Mouse (Mus musculus) layer of hippocampus, postnatal 14 days (tissue): Measurements from ENCODE around the gene Samhd1. TPM values are rescaled to one million over a fixed set of nuclear protein-coding genes. Genes with fewer than 3 reads are reported as not detected.

Experiments used
- DNase-seq, 2 experiments: peaks; one replicate each; pipeline ENCODE4 v3.0.0; 2021 to 2022; ENCODE audit warnings: low spot score in 2 of 2, mixed read lengths in 1 of 2
- total RNA-seq, 2 experiments: library from RNA; stranded (reverse); gene quantifications; 2 replicates each; pipeline ENCODE4 v1.2.3; 2021

Samhd1 gene
- total RNA-seq, 2 experiments from 2014 or later, result 14.3 to 14.5 TPM

DNA sequence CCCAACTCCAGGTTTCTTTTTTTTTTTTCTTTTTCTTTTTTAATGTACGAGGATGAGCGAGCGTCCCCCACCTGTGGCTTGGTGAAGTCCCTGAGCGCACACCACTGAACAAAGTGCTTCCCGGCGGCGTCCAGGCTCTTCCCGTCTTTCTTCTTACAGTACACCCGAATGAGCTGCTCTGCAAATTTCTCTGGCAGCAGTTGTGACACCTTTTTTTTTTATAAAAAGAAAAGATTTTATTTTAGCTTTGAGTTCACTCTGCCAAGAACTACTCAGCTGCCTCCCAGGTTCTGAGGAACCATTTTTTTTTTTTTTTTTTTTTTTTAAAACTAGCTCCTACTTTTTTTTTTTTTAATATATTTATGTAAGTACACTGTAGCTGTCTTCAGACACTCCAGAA lies 33.4 kb downstream of the Samhd1 start:
- no peak for DNase-seq

DNA sequence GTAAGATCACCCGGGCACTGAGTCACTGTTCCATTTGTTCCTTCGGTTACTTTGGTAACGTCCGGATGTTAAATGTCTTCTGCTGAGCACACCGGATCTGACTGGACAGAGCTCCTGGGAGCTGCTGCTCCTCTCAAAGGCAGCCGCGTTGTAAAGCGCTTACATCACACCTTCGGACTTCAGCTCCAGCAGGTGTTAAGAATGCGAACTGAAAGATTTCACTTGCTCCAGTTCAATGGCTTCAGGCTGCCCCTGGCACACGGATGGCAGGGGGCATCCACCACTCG lies 34.8 kb downstream of the Samhd1 start:
- DNase-seq, result no peak

DNA sequence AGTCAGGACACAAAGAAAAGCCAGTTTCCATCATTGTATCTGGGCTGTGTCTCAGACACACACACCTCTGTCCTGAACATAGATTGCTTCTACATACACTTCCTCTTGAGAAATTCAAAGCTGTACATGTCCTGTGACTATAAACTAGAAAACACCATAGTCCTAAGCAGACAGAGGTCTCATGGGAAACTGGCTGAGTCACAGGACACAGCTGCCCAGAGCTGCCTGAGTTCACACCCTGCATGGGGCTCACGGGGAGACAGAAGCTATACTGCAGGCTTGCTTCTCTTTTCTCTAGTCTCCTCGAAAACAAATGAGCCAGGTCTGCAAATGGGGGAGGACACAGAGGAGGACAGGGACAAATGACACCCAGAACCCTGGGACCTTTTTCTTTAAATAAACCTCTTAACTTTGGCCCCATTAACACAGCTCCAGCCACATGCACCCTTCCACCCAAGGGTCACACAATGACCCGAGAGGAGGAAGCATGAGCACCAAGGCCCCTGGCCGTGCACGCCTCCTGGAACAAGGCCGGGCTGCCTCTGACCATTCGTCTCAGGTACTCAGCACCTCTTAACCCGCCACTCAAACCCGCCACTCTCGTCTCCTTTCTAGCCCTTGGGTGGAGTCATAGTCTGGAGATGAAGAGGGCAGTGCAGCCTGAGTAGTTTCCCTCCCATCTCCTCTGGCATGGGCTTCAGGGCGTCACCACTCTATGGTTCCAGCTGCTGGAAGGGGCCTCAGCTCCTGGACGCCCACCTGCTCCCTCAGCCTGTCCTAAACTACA lies 35.3 kb downstream of the Samhd1 start:
- no peak for DNase-seq

DNA sequence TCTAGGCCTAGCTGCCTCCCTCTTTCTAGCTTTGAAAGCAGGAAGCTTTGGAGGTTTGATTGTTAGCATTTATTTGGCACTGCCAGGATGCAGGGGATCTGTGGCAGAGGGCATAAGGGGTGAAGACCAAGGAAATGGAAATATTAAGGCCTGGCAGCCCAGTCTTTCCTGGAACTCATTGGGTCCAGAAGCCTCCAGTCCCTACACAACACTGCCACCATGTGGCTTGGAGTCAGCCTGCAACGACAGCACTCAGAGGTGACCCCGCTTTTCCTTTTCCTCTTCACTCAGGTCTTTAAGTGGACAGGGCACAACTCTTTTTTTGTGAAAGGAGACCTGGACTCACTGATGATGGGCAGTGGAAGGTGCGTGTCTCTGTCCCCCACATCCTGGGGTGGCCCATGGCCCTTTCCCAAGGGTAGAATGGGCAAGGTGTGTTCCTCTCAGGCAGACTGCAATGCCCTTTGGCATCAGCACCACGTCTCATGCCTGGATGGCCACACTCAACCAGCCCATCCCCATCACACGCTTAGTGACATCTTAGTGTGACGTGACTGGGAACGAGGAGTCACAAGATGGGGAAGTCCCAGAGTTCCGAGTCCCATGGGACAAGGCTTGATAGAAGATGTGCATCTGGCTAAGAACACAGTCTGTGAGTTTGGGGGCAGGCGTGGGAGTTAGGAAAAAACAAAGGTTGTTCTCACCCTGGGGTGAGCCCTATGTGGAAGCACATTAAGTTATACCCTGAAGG lies 39.9 kb downstream of the Samhd1 start:
- DNase-seq, result peak; percentile 70 to 77

DNA sequence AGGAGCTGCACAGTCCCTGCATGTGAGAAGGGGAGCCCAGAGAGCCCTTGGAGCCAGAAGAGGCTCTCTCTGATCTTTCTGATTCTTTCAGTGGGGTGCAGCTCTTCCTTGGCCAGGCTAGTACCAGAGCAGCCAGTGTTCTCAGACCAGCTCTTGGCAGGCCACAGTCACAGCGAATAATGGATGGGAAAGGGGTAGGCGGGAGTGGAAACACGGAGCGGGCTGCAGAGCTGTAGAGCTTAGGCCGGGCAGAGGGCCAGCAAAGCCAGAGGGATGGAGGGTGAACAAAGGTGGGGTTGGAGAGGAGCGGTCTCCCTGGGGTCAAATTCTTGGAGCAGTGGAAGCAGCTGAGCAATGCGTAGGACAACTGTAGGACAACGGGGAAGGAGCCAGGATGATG lies 43.0 kb downstream of the Samhd1 start:
- peak in 1 of 2 experiments; percentile 60 for DNase-seq

DNA sequence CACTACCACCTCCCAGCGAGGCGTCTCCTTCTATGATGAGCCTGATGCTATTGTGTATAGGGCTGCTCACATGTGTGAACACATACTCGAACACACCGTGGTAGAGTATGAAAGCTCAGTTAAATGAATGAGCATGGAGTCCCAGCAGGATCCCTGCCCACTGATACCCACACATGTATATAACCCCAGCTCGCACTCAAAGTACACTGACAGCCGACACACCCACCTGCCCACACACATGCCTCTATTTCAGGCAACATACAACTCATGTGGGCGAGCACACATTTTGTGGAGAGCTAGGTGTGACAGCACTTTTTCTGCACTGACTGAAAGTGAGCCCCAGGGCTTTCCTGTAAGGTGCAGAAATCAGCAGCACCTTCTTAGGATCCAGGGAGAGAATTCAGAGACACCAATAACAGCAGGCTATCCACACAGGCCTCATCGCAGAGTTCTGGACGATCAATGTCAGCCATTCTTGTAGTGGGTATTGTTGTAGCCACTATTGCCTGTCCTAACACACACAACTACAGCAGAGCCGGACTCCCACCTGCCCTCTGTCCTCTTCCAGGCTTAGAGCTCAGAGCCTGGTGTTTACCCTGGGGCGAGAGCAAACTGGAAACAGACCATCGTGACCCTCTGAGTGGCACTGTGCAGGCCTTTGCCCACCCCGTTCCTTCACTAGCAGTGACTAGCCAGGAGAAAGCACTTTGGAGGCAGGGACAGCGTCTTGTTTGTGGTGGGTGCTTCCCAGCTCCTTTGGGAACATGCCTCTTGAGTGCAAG lies 47.3 kb downstream of the Samhd1 start:
- no peak for DNase-seq

DNA sequence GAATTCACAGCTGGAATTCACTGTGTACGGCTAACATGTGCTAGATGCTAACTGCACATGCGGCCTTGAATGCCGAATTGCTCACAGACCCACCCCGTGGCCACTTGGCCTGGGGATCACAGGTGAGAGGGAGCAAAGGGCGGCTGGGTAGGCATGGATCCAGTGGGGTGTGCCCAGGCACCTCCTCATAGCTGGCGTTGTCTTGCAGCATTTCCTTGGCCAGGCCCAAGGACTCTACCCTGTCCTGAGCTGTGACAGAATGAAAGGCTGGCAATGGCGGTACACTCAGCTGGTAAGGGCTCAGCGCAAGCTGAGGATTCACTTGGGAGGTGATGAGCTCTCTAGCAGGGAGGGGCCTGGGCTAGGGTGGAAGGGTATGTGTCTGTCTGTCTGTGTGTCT lies 48.3 kb downstream of the Samhd1 start, which contains the start of gene Tldc2:
Gene Tldc2, plus strand, starts transcription at position 260 of the 400 bp plus-strand sequence.
- DNase-seq, result no peak

DNA sequence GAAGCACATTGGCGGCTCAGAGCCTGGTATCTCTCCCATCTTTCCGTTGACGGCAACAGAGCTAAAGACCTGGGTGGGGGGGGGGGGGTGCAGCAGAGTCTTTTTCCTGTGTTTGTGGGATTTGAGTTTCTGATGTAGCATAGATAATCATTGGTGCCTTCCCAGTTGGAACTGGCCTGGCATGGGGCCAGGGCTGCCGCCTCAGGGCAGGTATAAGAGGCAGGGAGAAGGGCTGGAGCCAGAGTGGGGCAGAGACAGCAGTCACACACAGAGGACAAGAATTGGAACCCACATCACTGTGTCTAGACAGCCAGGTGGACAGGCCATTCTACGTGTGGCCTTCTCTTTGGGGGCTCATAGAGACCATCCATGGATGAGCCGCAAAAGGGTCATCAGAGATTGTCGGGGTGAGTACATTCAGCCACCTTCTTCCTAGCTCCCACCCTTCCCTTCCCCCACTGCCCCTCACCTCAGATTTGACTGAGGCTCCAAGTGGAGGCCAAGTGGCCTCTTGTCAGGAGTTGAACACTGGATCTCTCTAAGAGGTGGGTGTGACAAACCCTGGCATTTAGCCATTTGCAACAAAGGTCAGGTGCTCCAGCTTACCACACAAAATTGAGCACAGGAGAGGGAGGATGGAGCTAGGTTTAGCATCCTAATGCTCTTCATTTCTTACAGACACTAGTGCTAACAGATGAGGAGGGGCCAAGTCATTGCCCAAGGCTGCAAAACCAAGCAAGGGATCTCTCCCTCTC lies 50.1 kb downstream of the Samhd1 start:
- no peak for DNase-seq

DNA sequence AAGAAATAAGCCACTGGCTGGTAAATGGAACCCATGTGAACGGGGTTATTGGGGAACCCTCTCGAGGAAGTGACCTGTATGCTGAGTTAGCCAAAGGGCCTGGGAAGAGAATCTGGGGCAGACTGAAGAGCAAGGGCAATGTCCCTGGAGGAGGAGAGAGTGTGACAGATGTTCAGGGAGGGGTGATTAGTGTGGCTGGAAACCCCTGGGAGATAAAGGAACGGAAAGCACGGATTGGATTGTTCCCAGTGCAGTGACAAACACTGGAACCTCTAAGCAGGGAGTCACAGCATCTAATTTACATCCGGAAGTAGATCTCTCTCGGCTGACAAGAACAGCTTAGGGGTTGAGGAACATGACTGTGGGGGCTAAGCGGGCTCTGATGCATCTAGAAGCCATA lies 53.1 kb downstream of the Samhd1 start:
- no peak for DNase-seq

DNA sequence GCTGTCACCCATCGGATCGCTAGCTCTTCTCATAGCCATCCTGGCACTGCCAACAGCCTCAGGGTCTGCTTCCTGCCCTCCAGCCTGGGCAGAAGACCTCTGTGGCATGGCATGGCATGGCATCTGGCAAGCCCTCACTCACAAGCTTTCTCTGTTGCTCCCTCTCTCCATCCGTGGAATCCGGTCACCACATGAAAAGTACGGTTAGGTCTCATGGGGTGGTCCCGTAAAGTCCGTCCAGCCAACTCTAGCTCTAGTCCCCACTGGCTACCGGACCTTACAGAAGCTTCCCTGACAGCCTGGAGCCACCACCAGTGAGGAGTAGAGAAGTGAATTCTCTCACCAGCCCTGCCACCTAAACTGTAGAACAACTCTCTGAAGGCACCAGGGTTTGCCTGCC lies 53.7 kb downstream of the Samhd1 start:
- no peak for DNase-seq

DNA sequence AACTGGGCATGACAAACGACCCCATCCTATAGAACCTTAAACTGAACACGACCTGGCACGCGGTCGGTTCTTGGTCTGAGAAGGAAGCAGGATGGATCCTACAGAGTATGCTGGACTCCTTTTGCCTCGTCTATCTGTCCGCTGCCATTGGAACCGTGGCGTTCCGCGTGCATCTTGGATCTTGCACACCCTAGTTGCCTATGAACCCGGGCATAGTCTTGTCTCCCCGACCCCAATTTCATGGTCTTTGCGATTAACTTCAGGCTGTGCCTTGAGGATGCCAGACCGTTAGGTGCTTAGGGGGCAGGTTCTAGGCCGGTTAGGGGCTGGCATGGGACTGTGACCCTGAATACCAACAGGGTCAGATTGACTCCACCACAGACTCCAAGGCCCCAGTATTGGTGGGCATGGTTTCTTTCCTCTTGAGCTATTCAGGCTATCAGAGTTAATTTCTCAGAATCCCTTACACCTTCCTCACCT lies 55.3 kb downstream of the Samhd1 start:
- DNase-seq, result no peak

DNA sequence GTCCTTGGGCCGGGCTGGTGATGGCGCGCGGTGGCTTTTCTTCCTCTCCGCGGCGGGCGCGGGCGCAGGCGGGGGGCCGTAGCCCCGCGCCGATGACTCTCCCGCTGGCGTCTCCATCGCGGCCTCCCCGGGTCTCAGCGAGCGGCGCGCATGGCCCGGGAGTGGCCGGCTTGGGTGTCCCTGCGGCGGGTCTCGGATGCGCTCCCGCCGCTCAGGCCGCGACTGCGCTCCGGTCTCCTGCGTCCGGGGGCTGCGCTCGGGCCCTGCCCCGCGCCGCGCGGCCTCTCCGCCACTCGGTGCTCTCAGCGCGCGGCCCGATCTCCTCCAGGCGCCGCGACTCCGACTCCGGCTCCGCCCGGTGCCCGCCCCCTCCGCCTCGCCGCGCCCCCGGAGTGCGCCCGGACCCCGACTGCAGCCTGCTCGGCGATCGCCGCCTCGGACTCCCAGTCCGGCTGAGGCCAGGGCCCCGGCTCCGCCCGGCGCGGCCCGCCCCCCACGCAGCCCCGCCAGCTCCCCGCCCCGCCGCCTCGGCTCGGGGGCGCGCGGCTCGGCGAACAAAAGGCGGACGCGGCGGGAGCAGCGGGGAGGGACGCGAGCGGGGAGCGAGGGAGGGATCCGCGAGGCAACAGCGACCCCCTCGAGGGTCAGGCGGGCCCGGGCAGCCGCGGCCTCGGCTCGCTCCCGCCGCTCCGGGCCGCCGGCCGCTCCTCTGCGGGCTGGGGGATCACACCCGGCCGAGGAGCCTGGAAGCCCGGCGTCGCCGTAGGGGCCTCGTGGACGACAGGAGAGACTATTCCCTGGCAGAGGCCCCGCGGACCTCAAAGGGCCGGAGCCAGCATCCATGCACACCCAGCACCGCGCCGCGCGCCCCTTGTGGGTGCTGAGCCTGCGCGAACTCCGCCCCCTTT lies 56.0 kb downstream of the Samhd1 start, which contains the start of gene Soga1:
Gene Soga1, minus strand, starts transcription at position 462 of the 908 bp plus-strand sequence.
- peak; percentile 85 to 88 for DNase-seq

DNA sequence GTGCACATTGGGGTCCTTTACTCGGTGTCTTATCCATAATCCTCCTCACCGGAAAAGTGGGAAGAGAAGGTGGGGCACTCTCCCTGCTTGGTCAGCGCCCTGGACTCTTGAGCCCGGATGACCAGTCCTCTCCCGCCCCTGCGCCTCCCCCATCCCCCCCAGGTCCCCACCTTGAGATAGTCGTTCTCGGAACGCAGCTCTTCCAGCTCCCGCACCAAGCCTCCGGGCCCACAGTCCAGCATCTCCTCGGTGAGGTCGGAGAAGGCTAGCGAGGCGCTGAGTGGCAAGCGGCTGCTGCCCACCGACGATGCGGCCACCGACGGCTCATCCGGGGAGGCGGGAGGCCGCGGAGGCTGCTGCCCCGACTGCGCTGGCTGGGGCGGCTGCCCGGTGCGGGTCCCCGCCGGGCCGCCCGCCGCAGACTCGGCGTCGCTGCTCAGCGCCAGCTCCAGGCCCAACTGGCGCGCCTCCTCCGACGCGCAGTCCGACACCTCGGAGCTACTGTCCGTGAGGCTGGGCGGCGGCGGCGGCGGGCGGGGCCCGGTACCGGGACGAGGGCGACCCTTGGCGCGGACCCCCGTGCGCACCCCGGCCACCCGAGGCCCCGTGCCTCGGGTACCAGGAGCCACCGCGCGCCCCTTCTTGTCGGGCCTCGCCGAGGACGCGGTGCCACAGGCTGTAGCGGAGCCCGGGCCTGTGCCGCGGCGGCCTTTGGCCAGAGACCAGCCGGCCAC lies 56.8 kb downstream of the Samhd1 start:
- DNase-seq, result peak in 1 of 2 experiments; percentile 56

DNA sequence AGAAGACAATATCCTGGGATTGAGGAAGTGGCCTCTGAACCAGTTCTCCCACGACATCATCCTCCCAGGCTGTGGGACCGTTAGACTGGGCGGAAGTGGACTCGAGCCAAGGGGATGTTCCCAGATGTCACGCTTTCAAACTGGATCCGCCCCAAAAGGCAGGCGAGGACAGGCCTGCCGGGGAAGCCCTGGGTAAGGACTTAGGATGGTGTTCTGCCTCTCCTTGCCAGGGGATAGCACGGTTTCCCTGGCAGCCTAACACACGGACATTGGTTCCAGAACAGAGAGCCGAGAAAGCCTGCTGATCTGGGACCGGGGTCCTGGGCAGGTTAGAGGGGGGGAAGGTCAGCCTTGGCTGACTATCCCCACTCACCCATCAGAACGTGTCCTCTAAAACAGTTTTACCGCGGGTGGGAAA lies 57.4 kb downstream of the Samhd1 start:
- DNase-seq, result peak; percentile 68 to 80

DNA sequence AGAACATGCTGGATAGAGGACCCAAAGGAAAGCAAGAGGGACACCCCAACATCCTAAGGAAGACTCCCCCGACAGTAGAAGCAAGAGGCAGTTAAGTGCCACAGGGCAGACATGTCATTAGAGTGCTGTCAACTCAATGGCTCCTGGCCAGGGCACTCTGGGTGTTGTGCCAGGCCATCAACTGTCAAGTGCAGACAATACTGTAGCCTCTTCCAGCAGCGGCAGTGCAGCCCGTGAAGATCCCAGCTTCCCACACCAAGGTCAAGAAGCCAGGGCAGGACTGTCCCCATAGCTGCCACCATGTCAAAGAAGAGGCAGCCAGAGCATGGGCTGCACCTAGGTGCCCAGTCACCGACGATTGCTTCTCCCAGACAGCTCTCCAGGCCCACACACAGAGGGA lies 57.9 kb downstream of the Samhd1 start:
- DNase-seq, result no peak

DNA sequence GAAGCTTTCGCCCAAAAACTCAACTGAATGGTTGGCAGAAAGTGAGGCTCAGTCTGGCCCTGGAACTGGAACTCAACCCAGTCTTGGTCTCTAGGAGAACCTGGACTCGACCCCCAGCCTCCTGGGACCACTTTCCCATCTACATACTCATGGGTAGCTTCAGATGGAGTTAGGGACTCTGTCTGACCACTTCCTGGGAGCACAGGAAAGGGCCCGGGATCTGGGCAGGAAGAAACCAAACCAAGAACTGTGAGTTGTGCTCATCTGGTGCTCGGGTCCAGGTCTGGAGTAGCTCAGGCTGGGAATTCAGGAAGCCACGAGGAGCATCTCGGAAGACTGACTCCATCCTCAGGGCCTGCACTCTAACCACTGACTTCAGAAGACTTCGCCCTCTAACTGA lies 58.5 kb downstream of the Samhd1 start:
- DNase-seq, result no peak

DNA sequence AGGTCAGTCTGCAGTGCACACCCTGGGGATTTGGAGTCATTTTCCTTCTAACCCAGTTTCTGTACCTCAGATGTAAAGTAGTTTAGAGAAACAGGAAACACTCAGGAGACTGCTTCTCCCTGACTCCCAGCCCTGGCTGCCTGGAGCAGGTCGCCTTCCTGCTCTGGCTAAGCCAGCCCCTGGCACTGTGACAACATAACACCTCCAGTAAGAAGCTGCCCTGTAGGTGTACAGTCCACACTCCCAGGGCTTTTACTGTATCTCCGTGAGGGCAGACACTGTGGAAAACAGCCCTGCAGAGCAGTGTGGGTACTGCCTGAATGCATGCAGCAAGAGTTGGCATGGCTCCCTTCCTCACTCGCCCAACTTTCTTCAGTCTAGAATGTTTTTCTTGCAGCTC lies 59.4 kb downstream of the Samhd1 start:
- peak in 1 of 2 experiments; percentile 43 for DNase-seq

DNA sequence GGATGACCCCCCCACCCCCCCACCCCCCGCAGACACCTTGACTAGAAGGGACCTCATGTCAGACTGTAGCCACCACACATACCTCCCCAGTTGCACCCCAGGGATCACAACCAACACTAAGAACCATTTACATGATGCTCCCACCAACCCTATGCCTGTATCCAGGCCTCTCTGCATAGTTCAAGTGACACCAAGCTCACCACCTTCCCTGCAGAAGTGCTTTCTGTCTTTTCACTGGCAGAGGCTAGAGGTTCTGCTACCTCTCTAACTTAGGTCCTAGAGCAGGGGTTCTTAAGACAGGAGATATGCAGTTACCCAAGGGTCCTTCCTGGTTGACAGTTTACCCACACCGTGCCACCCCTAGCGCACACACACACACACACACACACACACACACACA lies 59.8 kb downstream of the Samhd1 start:
- DNase-seq, result no peak

DNA sequence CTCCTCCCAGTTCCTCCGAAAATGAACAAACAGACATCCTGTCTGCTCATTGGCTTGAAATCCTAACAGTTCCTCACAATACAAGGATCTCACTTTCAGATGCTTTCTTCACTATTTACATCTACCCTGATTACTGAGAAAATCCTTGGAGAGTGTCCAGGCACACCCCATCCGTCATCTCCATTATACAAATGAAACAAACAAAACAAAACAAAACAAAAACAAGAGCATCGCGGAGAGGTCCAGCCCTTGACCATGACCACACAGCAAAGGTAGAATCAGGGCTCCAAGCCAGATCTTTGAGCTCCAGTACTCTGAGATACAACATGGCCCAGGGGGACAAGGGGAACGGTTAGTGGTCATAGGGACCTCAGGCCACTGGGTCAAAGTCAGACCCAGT lies 60.3 kb downstream of the Samhd1 start:
- no peak for DNase-seq
